Mouse (Mus musculus) midbrain, postnatal 0 days (tissue): ENCODE data around the gene Zfp871. TPM values are rescaled to one million over a fixed set of nuclear protein-coding genes. Genes with fewer than 3 reads are reported as not detected.
A peak's percentile ranks its signal among the peaks of the same experiment; 100 is the strongest.

Experiments used
- ATAC-seq: fragments of 200-750 bp; cut with Nextera tagmentation; 2 replicates; pipeline ENCODE4 v1.8.0; 2017; ENCODE audit warnings: moderate number of reproducible peaks, mild to moderate bottlenecking, moderate TSS enrichment, moderate library complexity; ENCODE audit not compliant: low FRiP score
- DNase-seq: peaks from one replicate; pipeline ENCODE4 v3.0.0-alpha.2; 2015; ENCODE audit warnings: low spot score
- H3K27ac ChIP-seq: fragments of 300-500 bp; sonication (generic); 2 replicates; pipeline ENCODE4 v1.5.1; 2014; ENCODE audit warnings: low read depth, mild to moderate bottlenecking, low read length, mixed read lengths
- H3K27me3 ChIP-seq: fragments of 300-500 bp; sonication (generic); 2 replicates; pipeline ENCODE4 v1.6.1; 2014; ENCODE audit warnings: low read length, control low read depth, mixed read lengths; ENCODE audit not compliant: insufficient read depth
- H3K36me3 ChIP-seq: fragments of 300-500 bp; sonication (generic); 2 replicates; pipeline ENCODE4 v1.6.1; 2014; ENCODE audit warnings: low read length, control low read depth, mixed read lengths; ENCODE audit not compliant: insufficient read depth
- H3K4me1 ChIP-seq: fragments of 300-500 bp; sonication (generic); 2 replicates; pipeline ENCODE4 v1.6.1; 2014; ENCODE audit warnings: mild to moderate bottlenecking, control low read depth, antibody characterized with exemption, low read length, mixed read lengths; ENCODE audit not compliant: insufficient read depth
- H3K4me2 ChIP-seq: fragments of 300-500 bp; sonication (generic); 2 replicates; pipeline ENCODE4 v1.6.1; 2014; ENCODE audit warnings: low read depth, mild to moderate bottlenecking, low read length, mixed read lengths; ENCODE audit not compliant: poor library complexity, severe bottlenecking
- H3K4me3 ChIP-seq: fragments of 300-500 bp; sonication (generic); 2 replicates; pipeline ENCODE4 v1.5.1; 2014; ENCODE audit warnings: low read depth, mild to moderate bottlenecking, low read length, moderate library complexity
- H3K9ac ChIP-seq: fragments of 300-500 bp; sonication (generic); replicated peaks from 2 replicates; pipeline ENCODE4 v1.6.1; 2014; ENCODE audit warnings: mild to moderate bottlenecking, low read length, moderate library complexity, mixed read lengths; ENCODE audit not compliant: poor library complexity, severe bottlenecking
- H3K9me3 ChIP-seq: fragments of 300-500 bp; sonication (generic); 2 replicates; pipeline ENCODE4 v1.6.1; 2016; ENCODE audit warnings: low read length, control low read depth
- CTCF ChIP-seq: IDR thresholded peaks from 2 replicates; pipeline ENCODE4 v1.5.1; 2016; ENCODE audit warnings: antibody characterized with exemption, mild to moderate bottlenecking
- WGBS: fragments of 180-500 bp; shearing (Covaris S2); extraction: QIAGEN DNeasy Blood & Tissue Kit; methylation state at CpG from one replicate; pipeline ENCODE4 v1.1.7; 2014; 5-methylcytosine and 5-hydroxymethylcytosine counted together
- polyA plus RNA-seq: library from polyadenylated mRNA; unstranded; fragments of >200 nt; fragmentation: Nextera tagmentation; extraction: Ambion mirVana; gene quantifications from 2 replicates; pipeline ENCODE4 v1.2.1, GENCODE M21; 2015
- total RNA-seq: library from RNA; depleted of rRNA; stranded (reverse); fragments of >200 nt; gene quantifications from 2 replicates; pipeline ENCODE4 v1.2.3, GENCODE M21; 2014

Zfp871 gene
- total and polyA plus RNA-seq, 2 experiments from 2014 or later, result 34.5 to 46.7 TPM

GRCm38 (mm10) chr17:32810648-32811047 is 22.6 kb upstream of the Zfp871 start:
- no peaks in the 10 kb centered on the region for H3K27me3 ChIP-seq
- H3K4me2 ChIP-seq, result no peak overlapping the region
- H3K9me3 ChIP-seq, result no peaks in the 10 kb centered on the region
- ATAC-seq (no peak), DNase-seq (no peak)
- H3K4me3 ChIP-seq, result no peak overlapping the region
- H3K4me1 ChIP-seq, result peaks cover 12% of the 10 kb centered on the region
- no peak overlapping the region for H3K9ac ChIP-seq
- WGBS, result 26% methylated on average over 1 of the region's 1 CpGs
- no peak overlapping the region for H3K27ac ChIP-seq
- no peaks in the 10 kb centered on the region for H3K36me3 ChIP-seq
- no peak for TF ChIP-seq CTCF

GRCm38 (mm10) chr17:32809544-32810374 is 21.7 kb upstream of the Zfp871 start, which contains the start of gene Zfp811:
TSS of gene Zfp811 (minus strand) at chr17:32809931.
- ATAC-seq, result peak; percentile 91
- TF ChIP-seq CTCF, result peak; percentile 43; the same call in 1 of the 2 replicates
- Histone ChIP-seq H3K9me3 (no peaks in the 10 kb centered on the region), H3K9ac (peak within 1 kb of the TSS; percentile 90), H3K4me2 (peak within 1 kb of the TSS; percentile 58), H3K36me3 (no peaks in the 10 kb centered on the region), H3K27ac (peak within 1 kb of the TSS; percentile 88), H3K4me1 (peaks cover 12% of the 10 kb centered on the region), H3K27me3 (no peaks in the 10 kb centered on the region), H3K4me3 (peak within 1 kb of the TSS; percentile 51)
- WGBS, result 0% methylated on average over 17 of the region's 17 CpGs
- peak; percentile 94 for DNase-seq

- Histone ChIP-seq H3K27me3 (no peaks in the 10 kb centered on the region), H3K4me1 (peaks cover 12% of the 10 kb centered on the region), H3K9me3 (no peaks in the 10 kb centered on the region), H3K4me3 (peak overlapping the region; percentile 51), H3K36me3 (no peaks in the 10 kb centered on the region), H3K27ac (peak overlapping the region; percentile 88), H3K9ac (peak overlapping the region; percentile 90), H3K4me2 (peak overlapping the region; percentile 58)
- TF ChIP-seq CTCF, result no peak
- ATAC-seq (no peak), DNase-seq (peak; percentile 26)
- WGBS, result 6% methylated on average over 8 of the region's 8 CpGs
Observed at GRCm38 (mm10) chr17:32808921-32809320, 20.8 kb upstream of the Zfp871 start.

- Histone ChIP-seq H3K9me3 (no peaks in the 10 kb centered on the region), H3K4me1 (peaks cover 6% of the 10 kb centered on the region; the same call in 1 of the 2 replicates), H3K9ac (no peak overlapping the region), H3K27me3 (no peaks in the 10 kb centered on the region), H3K4me2 (no peak overlapping the region), H3K27ac (no peak overlapping the region), H3K36me3 (no peaks in the 10 kb centered on the region), H3K4me3 (no peak overlapping the region)
- 74% methylated on average over 8 of the region's 8 CpGs for WGBS
- TF ChIP-seq CTCF, result no peak
- ATAC-seq, result no peak
- no peak for DNase-seq
Observed at GRCm38 (mm10) chr17:32789244-32789643, 1.2 kb upstream of the Zfp871 start.

- H3K27ac ChIP-seq, result no peak overlapping the region
- no peak overlapping the region for H3K9ac ChIP-seq
- H3K36me3 ChIP-seq, result peaks cover 3% of the 10 kb centered on the region; the same call in 1 of the 2 replicates
- no peak for TF ChIP-seq CTCF
- DNase-seq (no peak), ATAC-seq (no peak)
- H3K9me3 ChIP-seq, result no peaks in the 10 kb centered on the region
- H3K27me3 ChIP-seq, result no peaks in the 10 kb centered on the region
- H3K4me2 ChIP-seq, result peak overlapping the region; percentile 53
- 11% methylated on average over 9 of the region's 9 CpGs for WGBS
- H3K4me1 ChIP-seq, result peaks cover 6% of the 10 kb centered on the region; the same call in 1 of the 2 replicates
- H3K4me3 ChIP-seq, result peak overlapping the region; percentile 86
Observed at GRCm38 (mm10) chr17:32788576-32788975, 489 bp upstream of the Zfp871 start.
